Mouse (Mus musculus): ENCODE results near the gene Fth1. TPM values are rescaled to one million over a fixed set of nuclear protein-coding genes. Genes with fewer than 3 reads are reported as not detected.

The Fth1 gene
- polyA plus RNA-seq, 1 experiment from 2014 or later: 1,941 TPM

GRCm38 (mm10) chr19:9998736-9999486 is 18.5 kb downstream of the Fth1 start:
- ATAC-seq: no peak

GRCm38 (mm10) chr19:10000330-10000729 is 19.9 kb downstream of the Fth1 start:
- Histone ChIP-seq H3K36me3 (no peaks in the 10 kb centered on the region), H3K9ac (no peak overlapping the region), H3K4me1 (replicated peaks) (no peaks in the 10 kb centered on the region), H3K27me3 (replicated peaks) (no peaks in the 10 kb centered on the region), H3K4me2 (replicated peaks) (no peak overlapping the region), H3K4me3 (replicated peaks) (no peak overlapping the region), H3K9me3 (no peaks in the 10 kb centered on the region), H3K27ac (no peak overlapping the region)
- WGBS: 19% methylated on average over 3 of the region's 3 CpGs
- ATAC-seq: peak; percentile 68

More at GRCm38 (mm10) chr19:9998736-9999486, 18.5 kb downstream of the Fth1 start:
- no peaks in the 10 kb centered on the region for H3K4me1 ChIP-seq (replicated peaks)
- H3K4me2 ChIP-seq (replicated peaks): no peak overlapping the region
- H3K27ac ChIP-seq: no peak overlapping the region
- H3K9ac ChIP-seq: no peak overlapping the region
- 62% methylated on average over 13 of the region's 13 CpGs for WGBS
- H3K4me3 ChIP-seq (replicated peaks): no peak overlapping the region
- H3K27me3 ChIP-seq (replicated peaks): no peaks in the 10 kb centered on the region
- H3K36me3 ChIP-seq: no peaks in the 10 kb centered on the region
- H3K9me3 ChIP-seq: no peaks in the 10 kb centered on the region

GRCm38 (mm10) chr19:10001206-10001969 is 21.0 kb downstream of the Fth1 start, which contains the start of the genes Best1 and Rab3il1:
TSS of gene Best1 (minus strand) at chr19:10001633.
TSS of gene Rab3il1 (plus strand) at chr19:10001669.
- Histone ChIP-seq H3K9ac (no peak within 1 kb of the TSS), H3K4me1 (replicated peaks) (no peaks in the 10 kb centered on the region), H3K4me3 (replicated peaks) (no peak within 1 kb of the TSS), H3K4me2 (replicated peaks) (no peak within 1 kb of the TSS), H3K27me3 (replicated peaks) (no peaks in the 10 kb centered on the region), H3K36me3 (no peaks in the 10 kb centered on the region), H3K9me3 (no peaks in the 10 kb centered on the region), H3K27ac (no peak within 1 kb of the TSS)
- no peak for ATAC-seq
- WGBS: 80% methylated on average over 7 of the region's 7 CpGs

- H3K36me3 ChIP-seq: no peaks in the 10 kb centered on the region
- H3K9ac ChIP-seq: no peak overlapping the region
- H3K27ac ChIP-seq: no peak overlapping the region
- no peaks in the 10 kb centered on the region for H3K9me3 ChIP-seq
- H3K4me3 ChIP-seq (replicated peaks): no peak overlapping the region
- WGBS: 100% methylated on average over 1 of the region's 1 CpGs
- ATAC-seq: no peak
- no peaks in the 10 kb centered on the region for H3K4me1 ChIP-seq (replicated peaks)
- H3K4me2 ChIP-seq (replicated peaks): no peak overlapping the region
- H3K27me3 ChIP-seq (replicated peaks): no peaks in the 10 kb centered on the region
These were observed 23.3 kb downstream of the Fth1 start for GRCm38 (mm10) chr19:10003696-10004095.

- no peak for ATAC-seq
- H3K27me3 ChIP-seq (replicated peaks): no peaks in the 10 kb centered on the region
- H3K36me3 ChIP-seq: no peaks in the 10 kb centered on the region
- H3K4me3 ChIP-seq (replicated peaks): no peak overlapping the region
- no peak overlapping the region for H3K4me2 ChIP-seq (replicated peaks)
- H3K27ac ChIP-seq: no peak overlapping the region
- no peak overlapping the region for H3K9ac ChIP-seq
- 88% methylated on average over 1 of the region's 1 CpGs for WGBS
- no peaks in the 10 kb centered on the region for H3K9me3 ChIP-seq
- peaks cover 28% of the 10 kb centered on the region for H3K4me1 ChIP-seq (replicated peaks)
These were observed 31.0 kb downstream of the Fth1 start for GRCm38 (mm10) chr19:10011408-10011807.

GRCm38 (mm10) chr19:10012827-10013278 is 32.5 kb downstream of the Fth1 start:
- Histone ChIP-seq H3K4me1 (replicated peaks) (peaks cover 31% of the 10 kb centered on the region), H3K27me3 (replicated peaks) (no peaks in the 10 kb centered on the region), H3K4me3 (replicated peaks) (no peak overlapping the region), H3K27ac (peak overlapping the region; percentile 91), H3K9me3 (no peaks in the 10 kb centered on the region), H3K36me3 (no peaks in the 10 kb centered on the region), H3K4me2 (replicated peaks) (peak overlapping the region; percentile 7; the same call in 1 of the 2 replicates), H3K9ac (peak overlapping the region; percentile 26; the same call in 1 of the 2 replicates)
- peak; percentile 29 for ATAC-seq
- WGBS: 17% methylated on average over 6 of the region's 6 CpGs

DNA sequence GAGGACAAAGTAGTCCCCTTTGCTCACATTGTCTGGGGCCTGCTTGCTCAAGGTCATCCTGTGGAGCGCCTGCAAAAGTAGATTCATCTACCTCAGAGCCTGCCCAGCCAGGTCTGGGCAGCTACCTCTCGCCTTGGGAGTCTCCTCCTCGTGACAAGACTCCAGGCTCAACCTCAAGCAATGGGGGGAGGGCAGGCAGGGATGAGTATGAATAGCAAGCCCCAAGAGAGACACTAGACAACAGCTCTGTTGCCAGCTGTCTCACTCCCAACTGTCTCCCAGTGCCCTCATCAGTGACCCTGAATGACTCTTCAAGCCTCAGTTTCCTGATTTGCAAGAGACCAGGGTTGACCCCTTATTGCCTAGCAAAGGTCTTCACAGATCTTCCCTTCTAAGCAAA is 33.0 kb downstream of the Fth1 start:
- H3K36me3 ChIP-seq: no peaks in the 10 kb centered on the region
- no peaks in the 10 kb centered on the region for H3K27me3 ChIP-seq (replicated peaks)
- H3K9me3 ChIP-seq: no peaks in the 10 kb centered on the region
- peaks cover 33% of the 10 kb centered on the region for H3K4me1 ChIP-seq (replicated peaks)
- H3K4me2 ChIP-seq (replicated peaks): peak overlapping the region; percentile 7; the same call in 1 of the 2 replicates
- H3K27ac ChIP-seq: peak overlapping the region; percentile 91
- no peak overlapping the region for H3K9ac ChIP-seq
- H3K4me3 ChIP-seq (replicated peaks): no peak overlapping the region
- 30% methylated on average over 3 of the region's 3 CpGs for WGBS
- ATAC-seq: no peak

DNA sequence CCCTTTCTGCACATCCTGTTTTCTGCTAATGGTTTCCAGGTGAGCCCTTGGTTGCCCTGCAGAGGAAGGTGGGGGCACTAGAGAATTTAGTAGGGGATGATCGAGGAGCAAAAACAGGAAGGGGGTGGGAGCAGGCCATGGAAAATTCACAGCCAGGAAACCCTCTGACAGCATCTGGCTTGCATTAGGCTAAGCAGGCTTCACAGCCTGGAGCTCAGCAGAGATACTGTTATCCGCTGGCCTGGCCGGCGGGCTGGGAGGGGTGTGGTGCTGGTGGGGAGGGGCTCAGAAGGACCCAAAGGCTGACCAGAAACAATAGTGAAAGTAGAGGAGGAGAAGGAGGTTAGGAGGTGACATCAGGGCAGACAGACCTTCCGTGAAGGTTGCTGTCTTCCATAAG is 33.5 kb downstream of the Fth1 start:
- no peaks in the 10 kb centered on the region for H3K36me3 ChIP-seq
- no peak for ATAC-seq
- H3K9me3 ChIP-seq: no peaks in the 10 kb centered on the region
- 20% methylated on average over 5 of the region's 5 CpGs for WGBS
- no peak overlapping the region for H3K9ac ChIP-seq
- H3K4me2 ChIP-seq (replicated peaks): 0 out of 2 replicates have a peak overlapping the region, but pooled peaks have one; percentile 5
- peak overlapping the region; percentile 91 for H3K27ac ChIP-seq
- no peak overlapping the region for H3K4me3 ChIP-seq (replicated peaks)
- H3K4me1 ChIP-seq (replicated peaks): peaks cover 37% of the 10 kb centered on the region
- H3K27me3 ChIP-seq (replicated peaks): no peaks in the 10 kb centered on the region

- Histone ChIP-seq H3K4me3 (replicated peaks) (no peak overlapping the region), H3K27ac (no peak overlapping the region), H3K9ac (no peak overlapping the region), H3K9me3 (no peaks in the 10 kb centered on the region), H3K4me1 (replicated peaks) (peaks cover 44% of the 10 kb centered on the region), H3K4me2 (replicated peaks) (peak overlapping the region; percentile 52), H3K36me3 (no peaks in the 10 kb centered on the region), H3K27me3 (replicated peaks) (no peaks in the 10 kb centered on the region)
- ATAC-seq: peak; percentile 51
- 64% methylated on average over 13 of the region's 13 CpGs for WGBS
These were observed 34.4 kb downstream of the Fth1 start for GRCm38 (mm10) chr19:10014824-10015223.

GRCm38 (mm10) chr19:10015442-10015841 is 35.0 kb downstream of the Fth1 start:
- H3K9ac ChIP-seq: no peak overlapping the region
- 67% methylated on average over 4 of the region's 4 CpGs for WGBS
- H3K9me3 ChIP-seq: no peaks in the 10 kb centered on the region
- ATAC-seq: no peak
- no peaks in the 10 kb centered on the region for H3K27me3 ChIP-seq (replicated peaks)
- peak overlapping the region; percentile 52 for H3K4me2 ChIP-seq (replicated peaks)
- no peak overlapping the region for H3K4me3 ChIP-seq (replicated peaks)
- no peak overlapping the region for H3K27ac ChIP-seq
- H3K4me1 ChIP-seq (replicated peaks): peaks cover 44% of the 10 kb centered on the region
- no peaks in the 10 kb centered on the region for H3K36me3 ChIP-seq

DNA sequence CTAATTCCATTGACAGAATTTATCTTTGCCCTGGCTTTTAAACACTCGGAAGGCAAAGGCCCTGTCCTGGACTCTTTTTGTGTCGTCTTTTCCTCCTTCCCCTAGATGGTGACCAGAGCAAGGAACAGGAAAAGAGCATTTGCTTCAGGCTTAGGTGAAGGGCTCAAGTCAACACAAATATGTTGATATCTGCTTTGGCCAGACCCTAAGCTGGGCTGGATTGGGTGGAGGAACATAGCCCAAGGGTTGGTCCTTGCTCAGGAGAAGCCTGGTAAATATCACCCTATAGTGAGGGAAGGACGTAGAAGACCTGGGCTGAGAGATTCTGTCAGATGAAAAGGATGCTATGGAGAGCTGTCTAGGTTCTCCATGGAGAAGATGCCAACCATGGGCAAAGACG is 35.8 kb downstream of the Fth1 start:
- Histone ChIP-seq H3K4me3 (replicated peaks) (no peak overlapping the region), H3K9ac (no peak overlapping the region)

More for the DNA sequence above, 35.8 kb downstream of the Fth1 start:
- no peaks in the 10 kb centered on the region for H3K36me3 ChIP-seq
- peaks cover 44% of the 10 kb centered on the region for H3K4me1 ChIP-seq (replicated peaks)
- ATAC-seq: no peak
- no peak overlapping the region for H3K4me2 ChIP-seq (replicated peaks)
- no peaks in the 10 kb centered on the region for H3K9me3 ChIP-seq
- H3K27ac ChIP-seq: no peak overlapping the region
- WGBS: 74% methylated on average over 4 of the region's 4 CpGs
- no peaks in the 10 kb centered on the region for H3K27me3 ChIP-seq (replicated peaks)

Measured in intestine, embryonic 15.5 days (tissue).